In genomic region chr3:101709379-101709970, GRCm38 (mm10) we compare ENCODE assay signal across 9 mouse cellular contexts.
DNase-seq lines count a peak whose midpoint lies in the region; ATAC-seq and TF ChIP-seq lines count a peak whose summit lies in the region.
"Had no signal": no experiment of that assay in that cellular context is flagged by ENCODE, and none has a peak within 500 bp of the region (broad histone marks: within the 10 kb centered on the region; RNA-seq: fewer than 3 reads in every experiment).

No protein-coding gene starts in this region.

- TF ChIP-seq EP300 in lung, postnatal 0 days (IDR thresholded peaks at IDR 0.05) = no peak

- no peaks in the 10 kb centered on the region for H3K36me3 ChIP-seq in lung, postnatal 0 days (ENCODE audit: insufficient read depth, low read length)

- ATAC-seq in monocyte, adult 5-6 weeks (replicated peaks; ENCODE audit: insufficient number of reproducible peaks, low FRiP score, low TSS enrichment, poor library complexity, severe bottlenecking) = no peak
- no peak for ATAC-seq in lung, postnatal 0 days

- TF ChIP-seq CTCF in lung, postnatal 0 days (IDR thresholded peaks at IDR 0.05) = no peak

- no peak overlapping the region for H3K9ac ChIP-seq in lung, postnatal 0 days (replicated peaks; ENCODE audit: low read depth)

- H3K27ac ChIP-seq in lung, postnatal 0 days (ENCODE audit: low read length) = no peak overlapping the region

- H3K9me3 ChIP-seq in lung, postnatal 0 days (ENCODE audit: low read length) = no peaks in the 10 kb centered on the region

- H3K4me3 ChIP-seq in lung, postnatal 0 days (ENCODE audit: low read depth, low read length) = no peak overlapping the region

- DNase-seq in cerebellum, adult 8-10 months = peak; percentile 42
- no peak for DNase-seq in cerebellum, postnatal 4 days (ENCODE audit: low spot score in 2 of 2)
- peak; percentile 26 to 36 for DNase-seq in cerebellum, postnatal 36 days
- DNase-seq in heart, postnatal 4 days = peak; percentile 83
- peak; percentile 64 for DNase-seq in large intestine, adult 2 months (ENCODE audit: low read depth, low spot score)
- no peak for DNase-seq in layer of hippocampus, adult 11-12 months (ENCODE audit: low spot score)
- no peak for DNase-seq in lung, postnatal 0 days (ENCODE audit: low spot score)
- DNase-seq: left cerebral cortex, postnatal 4 days had no signal

- H3K27me3 ChIP-seq in lung, postnatal 0 days (replicated peaks; ENCODE audit: insufficient read depth, low read length) = no peaks in the 10 kb centered on the region

- H3K4me2 ChIP-seq in lung, postnatal 0 days (replicated peaks; ENCODE audit: low read depth, low read length) = no peak overlapping the region

- WGBS in large intestine, adult 2 months = 36% methylated on average over 12 of the region's 12 CpGs
- 68% methylated on average over 12 of the region's 12 CpGs for WGBS in lung, postnatal 0 days

- 0 out of 2 replicates have a peak, but pooled peaks cover 10% of the 10 kb centered on the region for H3K4me1 ChIP-seq in lung, postnatal 0 days (ENCODE audit: insufficient read depth, low read depth, low read length)

Comparison
In these comparisons a context has a peak if more than half of its experiments do, and no peak if none do; other contexts are left out.
1. DNase-seq: peak in cerebellum, adult 8-10 months (single experiment), cerebellum, postnatal 36 days (2 of 2), heart, postnatal 4 days (single experiment) and large intestine, adult 2 months (single experiment); none in cerebellum, postnatal 4 days (0 of 2), layer of hippocampus, adult 11-12 months (single experiment) and lung, postnatal 0 days (single experiment).